Mouse (Mus musculus) adipose tissue, adult 10 weeks (tissue): ENCODE results near the gene Glt8d2. TPM values are rescaled to one million over a fixed set of nuclear protein-coding genes. Genes with fewer than 3 reads are reported as not detected.

Experiments used
- polyA plus RNA-seq: library from polyadenylated mRNA; stranded (reverse); fragments of 350-450 nt; fragmentation: Illumina TruSeq; extraction: RNeasy Lipid Tissue Mini Kit (QIAGEN cat#74804); gene quantifications from one replicate; pipeline ENCODE4 v1.2.3, GENCODE M21; 2014; ENCODE audit warnings: low read depth, low replicate concordance

The Glt8d2 gene
- polyA plus RNA-seq: 8.8 TPM

GRCm38 (mm10) chr10:82690494-82690893, at the start of gene Glt8d2:
Gene Glt8d2, minus strand, starts transcription at chr10:82690650.

GRCm38 (mm10) chr10:82695956-82696355, 5.5 kb upstream of the Glt8d2 start, which contains the start of gene Hcfc2:
Gene Hcfc2, plus strand, starts transcription at chr10:82696160.

GRCm38 (mm10) chr10:82629586-82630255, 60.7 kb downstream of the Glt8d2 start, which contains the start of gene Tdg:
Gene Tdg, plus strand, starts transcription at chr10:82629828.

GRCm38 (mm10) chr10:82622671-82623552, 67.5 kb downstream of the Glt8d2 start, which contains the start of gene 1190007I07Rik:
Gene 1190007I07Rik, minus strand, starts transcription at chr10:82623228.

Other genes starting within 250 kb of the Glt8d2 start
- gene Gm1553, start 198.0 kb downstream of the Glt8d2 start, polyA plus RNA-seq: not detected
- gene 1190007I07Rik, start 67.4 kb downstream of the Glt8d2 start, polyA plus RNA-seq: 25.1 TPM
- 40.3 TPM for gene Tdg, start 60.8 kb downstream of the Glt8d2 start, polyA plus RNA-seq
- gene Hcfc2, start 5.5 kb upstream of the Glt8d2 start, polyA plus RNA-seq: 14.2 TPM
- 21.3 TPM for gene Nfyb, start 73.5 kb upstream of the Glt8d2 start, polyA plus RNA-seq
- gene Txnrd1, start 143.3 kb upstream of the Glt8d2 start, polyA plus RNA-seq: 60.0 TPM
- 18.4 TPM for gene Eid3, start 176.0 kb upstream of the Glt8d2 start, polyA plus RNA-seq